Mouse (Mus musculus): ENCODE results near the gene Scaf1. TPM values are rescaled to one million over a fixed set of nuclear protein-coding genes. Genes with fewer than 3 reads are reported as not detected.
A peak's percentile ranks its signal among the peaks of the same experiment; 100 is the strongest.

Gene Scaf1
- total RNA-seq, 1 experiment = 39.2 TPM

GRCm38 (mm10) chr7:44959874-44960511 is 56.2 kb downstream of the Scaf1 start:
- no peak overlapping the region for H3K9ac ChIP-seq (ENCODE audit: insufficient read depth, low read depth, low read length, poor library complexity, severe bottlenecking)

GRCm38 (mm10) chr7:44959281-44959680 is 56.9 kb downstream of the Scaf1 start:
- Histone ChIP-seq H3K27ac (ENCODE audit: insufficient read depth, low read depth, low read length, poor library complexity, severe bottlenecking) (no peak overlapping the region), H3K4me3 (ENCODE audit: insufficient read depth in 1 of 2, low read depth in 1 of 2, low read length in 2 of 2, poor library complexity in 1 of 2, severe bottlenecking in 1 of 2) (no peak overlapping the region), H3K9ac (ENCODE audit: insufficient read depth, low read depth, low read length, poor library complexity, severe bottlenecking) (no peak overlapping the region), H3K36me3 (ENCODE audit: control insufficient read depth, insufficient read depth, low read length, poor library complexity, severe bottlenecking) (peaks cover 38% of the 10 kb centered on the region; the same call in 1 of the 2 replicates), H3K4me1 (ENCODE audit: control insufficient read depth in 2 of 2, insufficient read depth in 2 of 2, low read length in 2 of 2, poor library complexity in 1 of 2) (peaks cover 2 to 3% of the 10 kb centered on the region in 2 experiments; a peak in 2 of 4 replicates), H3K9me3 (ENCODE audit: control insufficient read depth, insufficient read depth, low read depth, low read length) (no peaks in the 10 kb centered on the region)
- in situ Hi-C loops (cut with MboI; ENCODE audit: low sequenced_read_pairs in 2 of 2, unreplicated experiment in 2 of 2) = no loop called here
- TF ChIP-seq ZNF384 (IDR thresholded peaks at IDR 0.05; ENCODE audit: low read depth, low read length) (no peak), CHD2 (IDR thresholded peaks at IDR 0.05; ENCODE audit: low read depth, low read length) (no peak), MAFK (IDR thresholded peaks at IDR 0.05; ENCODE audit: insufficient read depth, low read depth, low read length) (no peak), ZC3H11A (IDR thresholded peaks at IDR 0.05; ENCODE audit: borderline replicate concordance, low read depth, low read length) (no peak), HCFC1 (IDR thresholded peaks at IDR 0.05; ENCODE audit: borderline replicate concordance, insufficient read depth, low read length) (no peak)
- DNase-seq (ENCODE audit: low read depth, low spot score) = no peak

More at GRCm38 (mm10) chr7:44959874-44960511, 56.2 kb downstream of the Scaf1 start:
- no peak for TF ChIP-seq HCFC1 (IDR thresholded peaks at IDR 0.05; ENCODE audit: borderline replicate concordance, insufficient read depth, low read length)
- TF ChIP-seq MAFK (IDR thresholded peaks at IDR 0.05; ENCODE audit: insufficient read depth, low read depth, low read length) = no peak
- TF ChIP-seq CHD2 (IDR thresholded peaks at IDR 0.05; ENCODE audit: low read depth, low read length) = no peak
- TF ChIP-seq ZC3H11A (IDR thresholded peaks at IDR 0.05; ENCODE audit: borderline replicate concordance, low read depth, low read length) = no peak
- TF ChIP-seq ZNF384 (IDR thresholded peaks at IDR 0.05; ENCODE audit: low read depth, low read length) = no peak
- no peak overlapping the region for H3K27ac ChIP-seq (ENCODE audit: insufficient read depth, low read depth, low read length, poor library complexity, severe bottlenecking)
- H3K4me1 ChIP-seq (ENCODE audit: control insufficient read depth in 2 of 2, insufficient read depth in 2 of 2, low read length in 2 of 2, poor library complexity in 1 of 2) = peaks cover 2 to 3% of the 10 kb centered on the region in 2 experiments; a peak in 2 of 4 replicates
- no peak for DNase-seq (ENCODE audit: low read depth, low spot score)
- in situ Hi-C loops (cut with MboI; ENCODE audit: low sequenced_read_pairs in 2 of 2, unreplicated experiment in 2 of 2) = no loop called here
- H3K36me3 ChIP-seq (ENCODE audit: control insufficient read depth, insufficient read depth, low read length, poor library complexity, severe bottlenecking) = peaks cover 41% of the 10 kb centered on the region
- no peak overlapping the region for H3K4me3 ChIP-seq (ENCODE audit: insufficient read depth in 1 of 2, low read depth in 1 of 2, low read length in 2 of 2, poor library complexity in 1 of 2, severe bottlenecking in 1 of 2)
- H3K9me3 ChIP-seq (ENCODE audit: control insufficient read depth, insufficient read depth, low read depth, low read length) = no peaks in the 10 kb centered on the region

DNA sequence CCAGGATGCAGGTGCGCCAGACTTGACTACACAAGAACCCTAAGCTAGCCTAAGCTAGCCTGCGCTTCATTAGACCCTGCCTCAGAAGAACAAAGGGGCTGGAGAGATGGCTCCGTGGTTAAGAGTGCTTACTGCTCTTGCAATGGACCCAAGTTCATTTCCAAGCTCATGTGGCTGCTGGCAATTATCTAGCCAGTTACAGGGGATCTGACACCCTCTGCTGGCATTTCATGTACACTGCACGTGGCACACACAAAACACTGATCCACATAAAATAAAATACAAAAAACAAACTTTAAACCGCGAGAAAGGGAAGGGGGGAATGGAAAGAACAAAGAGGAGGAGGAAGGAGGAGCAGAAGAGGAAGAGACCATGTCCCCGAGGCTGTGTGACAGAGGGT is 58.0 kb downstream of the Scaf1 start:
- Histone ChIP-seq H3K4me3 (ENCODE audit: insufficient read depth in 1 of 2, low read depth in 1 of 2, low read length in 2 of 2, poor library complexity in 1 of 2, severe bottlenecking in 1 of 2) (no peak overlapping the region), H3K27ac (ENCODE audit: insufficient read depth, low read depth, low read length, poor library complexity, severe bottlenecking) (no peak overlapping the region), H3K9ac (ENCODE audit: insufficient read depth, low read depth, low read length, poor library complexity, severe bottlenecking) (no peak overlapping the region), H3K9me3 (ENCODE audit: control insufficient read depth, insufficient read depth, low read depth, low read length) (no peaks in the 10 kb centered on the region), H3K36me3 (ENCODE audit: control insufficient read depth, insufficient read depth, low read length, poor library complexity, severe bottlenecking) (peaks cover 33% of the 10 kb centered on the region; the same call in 1 of the 2 replicates), H3K4me1 (ENCODE audit: control insufficient read depth in 2 of 2, insufficient read depth in 2 of 2, low read length in 2 of 2, poor library complexity in 1 of 2) (peaks cover 2 to 7% of the 10 kb centered on the region in 2 experiments; a peak in 2 of 4 replicates)
- DNase-seq (ENCODE audit: low read depth, low spot score) = no peak
- no peak for TF ChIP-seq ZNF384 (IDR thresholded peaks at IDR 0.05; ENCODE audit: low read depth, low read length)
- TF ChIP-seq MAFK (IDR thresholded peaks at IDR 0.05; ENCODE audit: insufficient read depth, low read depth, low read length) = no peak
- TF ChIP-seq CHD2 (IDR thresholded peaks at IDR 0.05; ENCODE audit: low read depth, low read length) = no peak
- TF ChIP-seq ZC3H11A (IDR thresholded peaks at IDR 0.05; ENCODE audit: borderline replicate concordance, low read depth, low read length) = peak; percentile 25; the same call in 1 of the 2 replicates
- TF ChIP-seq HCFC1 (IDR thresholded peaks at IDR 0.05; ENCODE audit: borderline replicate concordance, insufficient read depth, low read length) = no peak
- in situ Hi-C loops (cut with MboI; ENCODE audit: low sequenced_read_pairs in 2 of 2, unreplicated experiment in 2 of 2) = no loop called here

DNA sequence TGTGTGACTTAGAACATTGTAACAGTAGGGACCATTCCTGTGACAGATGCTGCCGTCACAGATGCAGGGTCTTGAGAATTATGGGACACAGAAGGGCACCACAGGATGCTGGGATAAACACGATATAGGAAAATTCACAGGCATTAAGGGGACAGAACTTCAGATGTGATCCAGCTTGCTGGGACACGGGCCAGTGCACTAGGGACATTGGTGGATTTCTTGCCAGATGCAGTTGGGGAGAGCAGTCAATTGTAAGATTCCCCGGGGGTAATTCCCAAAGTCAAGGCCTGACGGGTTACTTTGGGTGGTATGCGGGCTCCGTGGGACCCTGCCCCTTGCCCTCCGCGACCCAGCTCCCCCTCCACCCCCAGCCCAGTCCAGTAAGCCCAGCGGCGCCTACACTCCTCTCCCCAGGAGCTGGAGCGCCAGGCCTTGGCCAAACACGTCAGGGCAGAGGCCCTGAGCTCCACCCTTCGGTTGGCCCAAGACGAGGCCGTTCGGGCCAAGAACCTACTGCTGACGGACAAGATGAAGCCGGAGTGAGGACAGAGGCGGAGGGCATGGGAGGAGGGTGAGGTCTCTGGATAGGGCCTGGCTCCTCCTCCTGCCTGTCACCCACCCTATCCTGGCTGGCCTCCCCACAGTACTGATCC is 58.9 kb downstream of the Scaf1 start:
- TF ChIP-seq CHD2 (IDR thresholded peaks at IDR 0.05; ENCODE audit: low read depth, low read length) = no peak
- TF ChIP-seq ZC3H11A (IDR thresholded peaks at IDR 0.05; ENCODE audit: borderline replicate concordance, low read depth, low read length) = no peak
- TF ChIP-seq MAFK (IDR thresholded peaks at IDR 0.05; ENCODE audit: insufficient read depth, low read depth, low read length) = no peak
- no peak for TF ChIP-seq ZNF384 (IDR thresholded peaks at IDR 0.05; ENCODE audit: low read depth, low read length)
- no peak for TF ChIP-seq HCFC1 (IDR thresholded peaks at IDR 0.05; ENCODE audit: borderline replicate concordance, insufficient read depth, low read length)
- peaks cover 32% of the 10 kb centered on the region; the same call in 1 of the 2 replicates for H3K36me3 ChIP-seq (ENCODE audit: control insufficient read depth, insufficient read depth, low read length, poor library complexity, severe bottlenecking)
- no peak overlapping the region for H3K27ac ChIP-seq (ENCODE audit: insufficient read depth, low read depth, low read length, poor library complexity, severe bottlenecking)
- H3K9me3 ChIP-seq (ENCODE audit: control insufficient read depth, insufficient read depth, low read depth, low read length) = no peaks in the 10 kb centered on the region
- in situ Hi-C loops (cut with MboI; ENCODE audit: low sequenced_read_pairs in 2 of 2, unreplicated experiment in 2 of 2) = no loop called here
- H3K4me3 ChIP-seq (ENCODE audit: insufficient read depth in 1 of 2, low read depth in 1 of 2, low read length in 2 of 2, poor library complexity in 1 of 2, severe bottlenecking in 1 of 2) = no peak overlapping the region
- no peak overlapping the region for H3K9ac ChIP-seq (ENCODE audit: insufficient read depth, low read depth, low read length, poor library complexity, severe bottlenecking)
- H3K4me1 ChIP-seq (ENCODE audit: control insufficient read depth in 2 of 2, insufficient read depth in 2 of 2, low read length in 2 of 2, poor library complexity in 1 of 2) = peaks cover 1 to 7% of the 10 kb centered on the region in 2 experiments; a peak in 2 of 4 replicates
- DNase-seq (ENCODE audit: low read depth, low spot score) = no peak

Data from ES-E14 (cell line).